Mouse (Mus musculus) kidney, adult 10 weeks (tissue): ENCODE data around the gene Numbl. TPM values are rescaled to one million over a fixed set of nuclear protein-coding genes. Genes with fewer than 3 reads are reported as not detected.

Experiments used
- polyA plus RNA-seq: library from polyadenylated mRNA; stranded (reverse); fragments of 350-450 nt; fragmentation: Illumina TruSeq; extraction: RNeasy Lipid Tissue Mini Kit (QIAGEN cat#74804); gene quantifications from one replicate; pipeline ENCODE4 v1.2.3, GENCODE M21; 2014; ENCODE audit warnings: low read depth, low replicate concordance

The Numbl gene
- 0.08 TPM for polyA plus RNA-seq

DNA sequence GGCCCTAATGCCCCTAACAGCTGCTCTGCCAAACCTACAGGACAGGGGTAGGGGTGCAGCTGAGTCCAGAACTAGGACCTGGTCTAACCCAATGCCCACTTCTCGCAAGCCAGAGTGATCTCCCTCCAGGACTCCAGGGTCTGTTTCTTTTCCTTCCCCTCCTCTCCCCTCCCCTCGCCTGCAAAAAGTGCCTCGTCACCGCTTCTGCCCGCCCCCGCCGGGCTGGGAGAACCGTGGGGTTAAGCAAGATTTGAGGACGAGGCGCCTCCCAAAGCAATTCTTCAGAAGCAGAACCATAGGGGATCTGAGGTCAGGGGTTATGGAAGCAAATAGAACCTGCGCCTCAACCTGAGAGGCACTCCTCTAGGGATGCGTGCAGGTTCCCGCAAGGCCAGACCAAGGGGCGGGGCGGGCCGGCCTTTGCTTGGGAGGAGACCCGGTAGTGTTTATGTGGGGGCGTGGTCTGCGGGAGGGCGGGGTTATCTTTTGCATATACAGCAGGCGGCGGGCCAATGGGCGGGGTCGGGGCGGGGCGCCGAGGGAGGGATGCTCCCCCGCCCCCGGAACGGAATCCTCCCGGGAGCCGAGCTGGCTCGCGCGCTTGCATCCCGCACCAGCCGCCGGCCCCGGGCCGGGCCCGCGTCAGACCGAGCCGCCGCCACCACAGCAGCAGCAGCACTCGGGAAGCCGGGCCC, at the start of gene Numbl:
Gene Numbl, plus strand, starts transcription at position 229 of the 695 bp plus-strand sequence.

DNA sequence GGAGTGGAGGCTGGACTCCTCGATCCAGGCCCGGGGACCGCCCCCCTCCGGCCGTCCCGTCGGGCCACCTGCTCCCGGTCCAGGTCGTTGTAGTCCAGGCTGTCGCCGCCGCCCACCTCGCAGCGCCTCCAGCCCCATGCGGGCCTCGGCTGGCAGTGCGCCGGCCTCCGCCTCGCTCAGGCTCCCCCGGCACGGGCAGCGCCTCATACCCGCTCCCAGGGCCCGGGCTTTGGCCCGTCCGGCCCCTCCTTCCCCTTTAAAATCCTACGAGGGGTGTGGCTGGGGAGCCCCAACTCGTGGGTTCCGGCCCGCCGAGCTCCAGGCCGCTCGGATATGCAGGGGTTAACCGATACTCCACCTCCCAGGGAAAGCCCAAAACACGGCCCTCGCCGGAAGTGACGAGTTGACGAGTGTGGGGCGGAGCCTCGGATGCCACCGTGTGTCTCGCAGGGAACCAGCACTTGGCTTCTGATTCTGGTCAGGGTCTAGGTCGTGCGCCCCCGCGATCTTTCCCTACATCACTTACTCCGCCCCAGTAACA, 29.9 kb upstream of the Numbl start, which contains the start of gene Itpkc:
Gene Itpkc, minus strand, starts transcription at position 381 of the 541 bp plus-strand sequence.

DNA sequence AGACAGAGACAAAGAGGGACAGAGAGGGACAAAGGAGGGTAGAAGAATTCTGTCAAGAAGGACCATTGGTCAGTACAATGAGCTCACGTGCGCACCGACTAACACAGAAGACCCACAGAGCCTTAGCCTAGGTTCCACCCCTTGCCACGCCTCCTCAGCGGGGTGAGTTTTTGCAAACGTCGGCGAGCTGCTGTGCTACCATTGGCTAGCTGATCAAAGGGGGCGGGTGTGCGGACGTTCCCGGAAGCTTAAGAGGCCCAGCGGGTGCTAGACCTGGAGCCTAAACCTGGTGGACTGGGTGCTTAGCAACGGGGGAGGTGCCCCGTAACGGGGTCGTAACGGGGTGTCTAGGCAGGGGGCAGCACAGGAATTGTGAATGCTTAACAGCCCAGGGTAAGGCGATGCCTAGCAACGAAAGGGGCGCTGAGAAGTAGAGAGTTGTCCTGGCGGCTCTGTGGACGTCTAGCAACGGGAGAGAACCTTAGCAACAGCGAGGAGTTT, 25.4 kb upstream of the Numbl start, which contains the start of gene Coq8b:
Gene Coq8b, plus strand, starts transcription at position 243 of the 501 bp plus-strand sequence.

Other genes starting within 250 kb of the Numbl start
- gene Cyp2a12, start 229.4 kb upstream of the Numbl start, polyA plus RNA-seq, result not detected
- gene Cyp2f2, start 138.5 kb upstream of the Numbl start, polyA plus RNA-seq, result 0.32 TPM
- gene Cyp2t4, start 104.7 kb upstream of the Numbl start, polyA plus RNA-seq, result not detected
- gene Egln2, start 91.6 kb upstream of the Numbl start, polyA plus RNA-seq, result 1.0 TPM
- 1.8 TPM for gene Rab4b, start 79.5 kb upstream of the Numbl start, polyA plus RNA-seq
- gene Gm21983, start 77.3 kb upstream of the Numbl start, polyA plus RNA-seq, result not detected
- gene Mia, start 77.3 kb upstream of the Numbl start, polyA plus RNA-seq, result not detected
- gene BC024978, start 62.7 kb upstream of the Numbl start, polyA plus RNA-seq, result 4.5 TPM
- 3.3 TPM for gene Snrpa, start 62.2 kb upstream of the Numbl start, polyA plus RNA-seq
- 0.40 TPM for gene Itpkc, start 29.8 kb upstream of the Numbl start, polyA plus RNA-seq
- gene Coq8b, start 25.4 kb upstream of the Numbl start, polyA plus RNA-seq, result 1.4 TPM
- not detected for gene Ltbp4, start 79.3 kb downstream of the Numbl start, polyA plus RNA-seq
- gene Shkbp1, start 97.6 kb downstream of the Numbl start, polyA plus RNA-seq, result 0.57 TPM
- gene Gm20479, start 99.0 kb downstream of the Numbl start, polyA plus RNA-seq, result not detected
- gene Sptbn4, start 189.3 kb downstream of the Numbl start, polyA plus RNA-seq, result not detected
- 1.1 TPM for gene Blvrb, start 189.5 kb downstream of the Numbl start, polyA plus RNA-seq
- gene Sertad3, start 215.3 kb downstream of the Numbl start, polyA plus RNA-seq, result 1.1 TPM
- gene Sertad1, start 228.5 kb downstream of the Numbl start, polyA plus RNA-seq, result 0.36 TPM
- gene Prx, start 240.9 kb downstream of the Numbl start, polyA plus RNA-seq, result 0.08 TPM